Mouse (Mus musculus): ENCODE measurements around the gene Mrgprx2.
"Not testable (repeated sequence)": the region's sequence is repeated elsewhere in the genome, so short reads cannot be mapped to it uniquely, and the experiment has no call there.

Mrgprx2 gene

DNA sequence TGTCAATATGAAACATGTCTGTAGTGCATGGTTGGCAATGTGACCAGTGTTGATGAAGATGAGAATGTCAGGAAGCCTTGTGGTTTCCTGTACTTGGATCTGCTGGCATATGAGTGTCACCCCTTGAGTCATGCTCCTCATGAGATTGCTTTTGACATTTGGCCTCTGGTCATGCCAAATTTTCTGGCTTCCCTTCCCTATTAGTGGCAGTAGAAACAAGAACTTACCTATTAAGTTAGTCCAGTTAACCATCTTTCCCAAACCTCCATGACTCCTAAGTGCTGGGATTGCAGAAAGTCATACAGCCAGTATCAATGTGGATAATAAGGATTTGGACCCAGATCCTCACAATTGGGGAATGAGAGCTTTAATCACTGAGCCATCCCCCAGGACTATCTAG lies at the start of gene Mrgprx2:
TSS of gene Mrgprx2 (minus strand) at position 101 of the 400 bp plus-strand sequence.
- DNase-seq = no peak

- no peak for DNase-seq
These were observed 42.9 kb downstream of the Mrgprx2 start, which contains the start of gene Mrgprb1 for GRCm38 (mm10) chr7:48456242-48456641. Gene Mrgprb1 (minus strand): TSS chr7:48456342.

DNA sequence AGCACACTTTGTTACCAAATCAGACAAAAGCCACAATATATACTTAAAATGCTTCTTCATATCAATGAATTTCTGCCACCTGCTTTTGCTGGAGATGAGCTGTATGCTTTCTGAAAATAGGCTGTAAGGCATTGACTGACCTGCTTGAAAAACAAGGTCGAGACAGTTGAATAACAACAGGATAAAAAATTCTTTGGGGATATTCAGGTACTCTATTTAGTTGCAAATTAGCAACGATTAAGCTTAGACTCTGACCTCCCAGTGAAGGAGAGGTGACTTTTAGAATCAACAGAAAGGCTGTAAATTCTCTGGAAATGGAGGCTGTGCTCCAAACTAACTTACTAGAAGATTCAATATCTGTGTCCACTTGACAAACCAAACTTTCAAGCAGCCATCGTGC lies 62.5 kb downstream of the Mrgprx2 start:
- DNase-seq = no peak

DNA sequence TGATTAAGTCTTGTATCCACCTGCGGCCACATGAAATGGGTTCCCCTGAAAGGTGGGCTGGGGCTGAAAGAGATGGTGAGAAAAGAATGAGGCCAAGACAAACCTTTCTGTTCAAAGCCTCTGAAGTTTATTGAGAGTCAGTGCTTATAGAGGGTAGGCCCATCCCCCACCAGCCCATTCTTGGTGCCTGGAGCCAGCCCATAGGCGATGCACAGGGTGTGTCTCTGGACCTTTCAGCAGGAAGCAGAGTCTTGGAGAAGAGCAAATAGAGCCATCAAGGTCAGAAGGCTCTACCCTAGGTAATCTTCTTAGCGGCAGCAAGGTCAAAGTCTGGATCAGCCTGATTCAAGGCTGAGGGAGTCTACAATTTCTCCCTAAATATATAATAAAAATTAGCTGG lies 63.2 kb downstream of the Mrgprx2 start:
- DNase-seq = not testable (repeated sequence)
